Mouse (Mus musculus) hindbrain, embryonic 11.5 days (tissue): ENCODE measurements around the gene Id3. TPM values are rescaled to one million over a fixed set of nuclear protein-coding genes. Genes with fewer than 3 reads are reported as not detected.

Experiments used
- ATAC-seq: fragments of 200-750 bp; cut with Nextera tagmentation; 2 replicates; pipeline ENCODE4 v1.8.0; 2017; ENCODE audit warnings: mild to moderate bottlenecking, moderate TSS enrichment, moderate library complexity; ENCODE audit not compliant: low FRiP score
- DNase-seq: peaks from one replicate; pipeline ENCODE4 v3.0.0-alpha.2; 2015; ENCODE audit warnings: low spot score
- H3K27ac ChIP-seq: fragments of 300-500 bp; sonication (generic); 2 replicates; pipeline ENCODE4 v1.5.1; 2014; ENCODE audit warnings: mild to moderate bottlenecking, low read depth, low read length
- H3K27me3 ChIP-seq: fragments of 300-500 bp; sonication (generic); 2 replicates; pipeline ENCODE4 v1.6.1; 2014; ENCODE audit warnings: mild to moderate bottlenecking, low read length, moderate library complexity, mixed read lengths; ENCODE audit not compliant: control insufficient read depth, insufficient read depth
- H3K36me3 ChIP-seq: fragments of 300-500 bp; sonication (generic); 2 replicates; pipeline ENCODE4 v1.6.1; 2014; ENCODE audit warnings: mild to moderate bottlenecking, low read length, moderate library complexity, mixed read lengths; ENCODE audit not compliant: control insufficient read depth, insufficient read depth
- H3K4me1 ChIP-seq: fragments of 300-500 bp; sonication (generic); replicated peaks from 2 replicates; pipeline ENCODE4 v1.6.1; 2014; ENCODE audit warnings: low read length, mixed read lengths; ENCODE audit not compliant: control insufficient read depth, insufficient read depth
- H3K4me2 ChIP-seq: fragments of 300-500 bp; sonication (generic); replicated peaks from 2 replicates; pipeline ENCODE4 v1.6.1; 2014; ENCODE audit warnings: mild to moderate bottlenecking, low read depth, low read length
- H3K4me3 ChIP-seq: fragments of 300-500 bp; sonication (generic); 2 replicates; pipeline ENCODE4 v1.5.1; 2014; ENCODE audit warnings: low read depth, low read length
- H3K9ac ChIP-seq: fragments of 300-500 bp; sonication (generic); 2 replicates; pipeline ENCODE4 v1.6.1; 2014; ENCODE audit warnings: low read depth, low read length
- H3K9me3 ChIP-seq: fragments of 300-500 bp; sonication (generic); 2 replicates; pipeline ENCODE4 v1.6.1; 2016; ENCODE audit warnings: low read length; ENCODE audit not compliant: control insufficient read depth
- WGBS: fragments of 180-500 bp; shearing (Covaris S2); extraction: QIAGEN DNeasy Blood & Tissue Kit; methylation state at CpG from one replicate; pipeline ENCODE4 v1.1.7; 2014; 5-methylcytosine and 5-hydroxymethylcytosine counted together
- polyA plus RNA-seq: library from polyadenylated mRNA; unstranded; fragments of >200 nt; fragmentation: Nextera tagmentation; extraction: Ambion mirVana; gene quantifications from 2 replicates; pipeline ENCODE4 v1.2.1, GENCODE M21; 2014

Gene Id3
- polyA plus RNA-seq, 1 experiment from 2014 or later = 482 TPM

- H3K4me3 ChIP-seq = peak overlapping the region; percentile 79
- DNase-seq (peak; percentile 73), ATAC-seq (0 out of 2 replicates have a peak, but pooled peaks have one; percentile 15)
- no peaks in the 10 kb centered on the region; the same call in 1 of the 2 replicates for H3K27me3 ChIP-seq
- peak overlapping the region; percentile 80 for H3K4me2 ChIP-seq
- peaks cover 29% of the 10 kb centered on the region for H3K4me1 ChIP-seq
- peak overlapping the region; percentile 88 for H3K9ac ChIP-seq
- under 1% methylated on average over 49 of the region's 50 CpGs for WGBS
- no peaks in the 10 kb centered on the region for H3K36me3 ChIP-seq
- peak overlapping the region; percentile 94 for H3K27ac ChIP-seq
- H3K9me3 ChIP-seq = no peaks in the 10 kb centered on the region
Measured at GRCm38 (mm10) chr4:136144126-136144926, 1.0 kb downstream of the Id3 start.

- WGBS = 0% methylated on average over 11 of the region's 11 CpGs
Measured at GRCm38 (mm10) chr4:136144927-136145292, 1.6 kb downstream of the Id3 start.

GRCm38 (mm10) chr4:136145362-136145885 lies 2.1 kb downstream of the Id3 start:
- H3K27me3 ChIP-seq = no peaks in the 10 kb centered on the region; the same call in 1 of the 2 replicates
- no peaks in the 10 kb centered on the region for H3K9me3 ChIP-seq
- peak overlapping the region; percentile 80 for H3K4me2 ChIP-seq
- ATAC-seq (no peak), DNase-seq (peak; percentile 34)
- H3K4me3 ChIP-seq = peak overlapping the region; percentile 79
- peak overlapping the region; percentile 88 for H3K9ac ChIP-seq
- peaks cover 28% of the 10 kb centered on the region for H3K4me1 ChIP-seq
- 6% methylated on average over 11 of the region's 11 CpGs for WGBS
- H3K36me3 ChIP-seq = no peaks in the 10 kb centered on the region
- H3K27ac ChIP-seq = peak overlapping the region; percentile 94

More at GRCm38 (mm10) chr4:136144927-136145292, 1.6 kb downstream of the Id3 start:
- Histone ChIP-seq H3K27me3 (no peaks in the 10 kb centered on the region; the same call in 1 of the 2 replicates), H3K9me3 (no peaks in the 10 kb centered on the region), H3K36me3 (no peaks in the 10 kb centered on the region), H3K4me1 (peaks cover 28% of the 10 kb centered on the region), H3K4me3 (peak overlapping the region; percentile 79), H3K27ac (peak overlapping the region; percentile 94), H3K4me2 (peak overlapping the region; percentile 80), H3K9ac (peak overlapping the region; percentile 88)
- ATAC-seq (no peak), DNase-seq (no peak)

DNA sequence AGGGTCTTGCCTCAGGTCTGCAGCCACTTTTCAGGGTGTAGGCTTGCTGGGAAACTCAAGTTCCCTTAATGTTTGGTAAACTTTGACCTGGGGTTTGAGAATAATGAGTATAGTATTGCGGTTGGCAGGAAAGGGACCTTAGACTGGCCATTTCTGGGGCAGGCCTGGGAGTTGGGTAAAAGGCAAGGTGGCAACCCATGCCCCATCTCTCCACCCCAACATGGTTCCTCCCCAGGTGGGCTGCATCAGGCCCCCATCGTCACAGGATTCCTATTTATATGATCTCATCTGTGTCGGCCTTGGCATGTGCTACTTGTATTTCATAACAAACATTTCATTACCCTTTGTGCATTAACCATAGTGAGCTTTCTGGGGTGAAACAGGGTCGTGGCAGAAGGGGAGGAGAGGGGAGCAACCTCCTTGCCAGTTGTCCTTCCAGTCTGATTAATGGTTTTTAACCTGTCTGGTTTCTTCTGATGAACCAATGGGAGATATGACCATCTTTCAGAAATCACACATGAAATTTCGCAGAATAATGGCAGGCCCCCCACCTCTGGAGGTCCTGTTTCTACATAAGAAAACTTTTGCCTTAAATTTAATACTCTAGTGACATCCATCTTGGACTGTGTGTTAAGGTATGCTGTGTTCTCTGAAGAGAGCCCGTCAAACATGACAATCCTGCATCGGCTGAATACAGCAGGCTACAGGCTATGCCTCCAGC lies 2.9 kb downstream of the Id3 start:
- Histone ChIP-seq H3K4me2 (peak overlapping the region; percentile 80), H3K4me3 (peak overlapping the region; percentile 79), H3K4me1 (peaks cover 27% of the 10 kb centered on the region), H3K36me3 (no peaks in the 10 kb centered on the region), H3K27me3 (no peaks in the 10 kb centered on the region; the same call in 1 of the 2 replicates), H3K9me3 (no peaks in the 10 kb centered on the region), H3K9ac (peak overlapping the region; percentile 88; the same call in 1 of the 2 replicates), H3K27ac (peak overlapping the region; percentile 72)
- WGBS = 9% methylated on average over 7 of the region's 7 CpGs
- ATAC-seq (no peak), DNase-seq (peak; percentile 40)

DNA sequence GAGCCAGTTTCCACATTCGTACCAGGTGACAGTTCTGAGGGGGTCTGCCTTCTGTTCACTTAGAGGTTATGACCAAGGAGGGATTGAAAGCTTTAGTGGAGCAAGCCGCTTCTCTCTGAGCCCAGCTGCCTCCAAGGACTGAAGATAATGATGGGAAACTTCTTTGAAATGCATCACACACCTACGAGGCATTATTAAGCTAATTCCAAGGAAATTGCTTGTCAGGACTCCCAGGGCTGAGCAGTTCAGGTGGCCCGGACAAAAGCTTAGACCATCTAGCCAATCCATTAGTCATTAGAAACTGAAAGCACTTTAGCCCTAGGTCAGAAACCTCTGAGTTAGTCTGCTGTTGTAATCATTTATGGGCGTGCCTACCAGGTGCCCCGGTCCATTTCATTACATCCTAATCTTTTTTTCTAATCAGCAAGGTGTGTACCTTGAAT lies 3.4 kb downstream of the Id3 start:
- H3K4me3 ChIP-seq = peak overlapping the region; percentile 79
- H3K27me3 ChIP-seq = no peaks in the 10 kb centered on the region; the same call in 1 of the 2 replicates
- DNase-seq (peak; percentile 38), ATAC-seq (no peak)
- H3K9me3 ChIP-seq = no peaks in the 10 kb centered on the region
- WGBS = 7% methylated on average over 6 of the region's 6 CpGs
- peak overlapping the region; percentile 80 for H3K4me2 ChIP-seq
- peak overlapping the region; percentile 3; the same call in 1 of the 2 replicates for H3K9ac ChIP-seq
- no peaks in the 10 kb centered on the region for H3K36me3 ChIP-seq
- H3K27ac ChIP-seq = peak overlapping the region; percentile 72
- H3K4me1 ChIP-seq = peaks cover 25% of the 10 kb centered on the region

GRCm38 (mm10) chr4:136147436-136148135 lies 4.3 kb downstream of the Id3 start:
- ATAC-seq (peak; percentile 72), DNase-seq (peak; percentile 92)
- H3K4me1 ChIP-seq = peaks cover 19% of the 10 kb centered on the region
- no peaks in the 10 kb centered on the region; the same call in 1 of the 2 replicates for H3K27me3 ChIP-seq
- H3K4me3 ChIP-seq = peak overlapping the region; percentile 33
- H3K36me3 ChIP-seq = no peaks in the 10 kb centered on the region
- peak overlapping the region; percentile 68 for H3K27ac ChIP-seq
- 2% methylated on average over 37 of the region's 48 CpGs for WGBS
- no peaks in the 10 kb centered on the region for H3K9me3 ChIP-seq
- peak overlapping the region; percentile 72 for H3K4me2 ChIP-seq
- peak overlapping the region; percentile 52; the same call in 1 of the 2 replicates for H3K9ac ChIP-seq

DNA sequence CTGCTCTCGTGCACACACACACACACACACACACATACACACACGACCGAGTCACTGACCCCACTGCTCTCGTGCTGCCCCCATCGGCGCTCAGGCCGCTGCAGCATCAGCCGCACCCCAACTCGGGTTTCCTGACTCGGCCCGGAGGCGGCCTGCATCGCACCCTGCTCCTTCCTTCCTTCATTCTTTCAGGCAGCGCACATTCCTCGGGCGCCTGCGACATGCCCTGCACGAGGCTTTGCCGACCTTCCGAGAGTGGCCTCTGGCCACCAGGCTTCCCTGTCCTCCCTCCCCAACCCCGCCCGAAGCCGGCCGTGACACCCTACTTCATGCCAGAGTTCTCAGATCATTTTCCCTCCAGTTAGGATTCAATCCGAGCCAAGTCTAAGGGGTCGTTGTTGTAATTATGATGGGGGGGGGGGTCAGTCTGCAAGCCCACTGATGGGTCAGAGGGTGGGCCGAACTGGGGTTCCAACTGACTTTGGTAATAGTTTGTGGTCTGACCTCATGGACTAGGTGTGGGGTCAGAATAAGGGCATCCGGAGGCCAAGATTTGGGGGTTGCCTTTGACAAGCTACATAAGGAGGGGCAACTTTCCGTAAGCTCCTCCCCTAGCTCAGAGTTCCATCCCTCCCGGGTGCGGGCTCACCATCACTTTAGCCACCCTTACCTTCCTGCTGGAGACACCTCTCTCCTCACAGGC lies 5.2 kb downstream of the Id3 start:
- Histone ChIP-seq H3K27ac (peak overlapping the region; percentile 68), H3K4me1 (peaks cover 11% of the 10 kb centered on the region)
- ATAC-seq = no peak; the same call in 1 of the 2 replicates

More for the DNA sequence above, 5.2 kb downstream of the Id3 start:
- Histone ChIP-seq H3K9me3 (no peaks in the 10 kb centered on the region), H3K27me3 (no peaks in the 10 kb centered on the region; the same call in 1 of the 2 replicates), H3K9ac (0 out of 2 replicates have a peak overlapping the region, but pooled peaks have one; percentile 15), H3K4me3 (peak overlapping the region; percentile 33), H3K4me2 (peak overlapping the region; percentile 72), H3K36me3 (no peaks in the 10 kb centered on the region)
- peak; percentile 55 for DNase-seq
- 6% methylated on average over 30 of the region's 31 CpGs for WGBS
